Mouse (Mus musculus): ENCODE measurements around the gene Nrtn. TPM values are rescaled to one million over a fixed set of nuclear protein-coding genes. Genes with fewer than 3 reads are reported as not detected.

Nrtn gene
- not detected for total RNA-seq (2023)

GRCm38 (mm10) chr17:56757416-56758123 lies at the start of gene Nrtn:
Gene Nrtn (minus strand): TSS chr17:56757530.

GRCm38 (mm10) chr17:56769950-56770349 lies 12.6 kb upstream of the Nrtn start, which contains the start of gene Prr22:
Gene Prr22 (plus strand): TSS chr17:56770250.

GRCm38 (mm10) chr17:56764474-56765354 lies 7.4 kb upstream of the Nrtn start, which contains the start of gene Dus3l:
Gene Dus3l (plus strand): TSS chr17:56764757.

GRCm38 (mm10) chr17:56717363-56718058 lies 39.8 kb downstream of the Nrtn start, which contains the start of the genes Ndufa11 and Vmac:
Gene Ndufa11 (plus strand): TSS chr17:56717767.
Gene Vmac (minus strand): TSS chr17:56718022.

Other genes starting within 250 kb of the Nrtn start
- gene Znrf4, start 245.1 kb downstream of the Nrtn start, total RNA-seq (2023), result not detected
- 9.5 TPM for gene Gm20219, start 203.1 kb downstream of the Nrtn start, total RNA-seq (2023)
- 498 TPM for gene Safb2, start 172.9 kb downstream of the Nrtn start, total RNA-seq (2023)
- gene Safb, start 172.7 kb downstream of the Nrtn start, total RNA-seq (2023), result 329 TPM
- 88.1 TPM for gene 2410015M20Rik, start 147.8 kb downstream of the Nrtn start, total RNA-seq (2023)
- gene Rpl36, start 144.1 kb downstream of the Nrtn start, total RNA-seq (2023), result 1,881 TPM
- 53.2 TPM for gene Lonp1, start 130.6 kb downstream of the Nrtn start, total RNA-seq (2023)
- gene Catsperd, start 129.4 kb downstream of the Nrtn start, total RNA-seq (2023), result 0.64 TPM
- 105 TPM for gene Ranbp3, start 84.2 kb downstream of the Nrtn start, total RNA-seq (2023)
- 40.0 TPM for gene Ndufa11, start 39.8 kb downstream of the Nrtn start, total RNA-seq (2023)
- 9.0 TPM for gene Vmac, start 39.5 kb downstream of the Nrtn start, total RNA-seq (2023)
- gene Dus3l, start 7.2 kb upstream of the Nrtn start, total RNA-seq (2023), result 54.3 TPM
- gene Prr22, start 12.7 kb upstream of the Nrtn start, total RNA-seq (2023), result 0.70 TPM
- 11.5 TPM for gene Rfx2, start 73.5 kb upstream of the Nrtn start, total RNA-seq (2023)
- not detected for gene Acsbg2, start 116.9 kb upstream of the Nrtn start, total RNA-seq (2023)
- gene 1700061G19Rik, start 117.9 kb upstream of the Nrtn start, total RNA-seq (2023), result 0.47 TPM
- gene Mllt1, start 177.9 kb upstream of the Nrtn start, total RNA-seq (2023), result 32.9 TPM
- gene Acer1, start 224.6 kb upstream of the Nrtn start, total RNA-seq (2023), result not detected
- 19.8 TPM for gene Clpp, start 232.8 kb upstream of the Nrtn start, total RNA-seq (2023)
- gene Alkbh7, start 239.8 kb upstream of the Nrtn start, total RNA-seq (2023), result 9.5 TPM
- gene Pspn, start 242.5 kb upstream of the Nrtn start, total RNA-seq (2023), result not detected

All from CD4-positive naive resting alpha-beta T cell, adult 76 days (primary cell).